Mouse (Mus musculus) gastrocnemius, adult 18-20 months (tissue): ENCODE measurements around the gene Tmem178b. TPM values are rescaled to one million over a fixed set of nuclear protein-coding genes. Genes with fewer than 3 reads are reported as not detected.

Source experiments
- DNase-seq: peaks from one replicate; pipeline ENCODE4 v3.0.0; 2021; ENCODE audit warnings: low spot score
- total RNA-seq, 2 experiments: library from RNA; stranded (reverse); gene quantifications; 2 replicates each; pipeline ENCODE4 v1.2.3; 2021

The Tmem178b gene
- total RNA-seq, 2 experiments from 2014 or later, result 0.47 to 1.6 TPM

DNA sequence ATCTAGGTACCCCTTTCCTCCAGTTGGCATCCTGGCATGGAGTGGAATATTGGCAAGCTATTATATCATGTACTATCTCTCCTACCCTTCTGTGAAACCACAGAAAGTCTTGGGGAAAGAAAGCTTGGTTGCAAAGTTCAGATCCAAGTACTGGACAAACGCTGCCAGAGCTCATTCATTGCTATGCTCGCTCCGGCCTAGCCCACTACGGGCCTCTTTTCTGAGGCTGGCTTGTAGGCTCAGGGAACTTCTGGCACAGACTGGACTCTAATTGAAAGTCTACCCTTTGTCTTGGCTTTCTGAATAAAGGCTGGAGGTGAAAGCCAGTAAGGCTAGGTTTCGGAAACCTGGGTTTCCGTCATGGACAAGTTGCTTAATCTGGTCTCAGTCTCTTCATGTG, 44.7 kb downstream of the Tmem178b start:
- no peak for DNase-seq

DNA sequence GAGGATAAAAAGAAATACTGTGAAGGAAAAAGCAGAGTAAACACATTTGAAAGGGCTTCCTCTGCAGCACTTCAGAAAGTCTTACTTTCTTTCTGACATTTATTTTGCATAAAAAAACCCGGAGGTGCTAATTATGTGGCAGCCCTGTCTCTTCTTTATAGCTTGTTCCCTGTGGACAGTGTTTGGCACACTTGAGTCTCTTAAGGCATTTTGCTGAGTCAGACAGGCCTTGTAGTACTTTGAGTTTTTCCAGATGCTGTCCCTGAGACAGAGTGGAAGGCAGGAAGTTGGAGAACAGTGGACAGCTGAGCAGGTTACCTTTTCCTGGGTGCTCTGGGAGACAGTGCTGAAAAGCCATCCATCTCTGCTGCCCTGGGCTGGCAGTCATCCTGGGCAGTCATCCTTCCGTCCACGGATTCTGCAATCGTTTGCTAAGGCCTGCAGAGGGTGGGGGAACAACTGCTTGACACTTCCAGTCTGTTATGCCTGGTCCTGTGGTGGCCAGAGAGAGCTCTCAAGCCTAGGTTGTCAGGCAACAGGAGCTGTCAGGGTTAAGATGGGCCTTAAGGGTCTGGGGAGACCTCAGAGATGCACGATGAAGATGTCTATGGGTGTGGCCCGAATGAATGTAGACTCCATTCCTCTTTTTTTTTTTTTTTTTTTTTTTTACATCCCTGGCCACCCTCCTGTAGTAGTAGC, 46.1 kb downstream of the Tmem178b start:
- no peak for DNase-seq

DNA sequence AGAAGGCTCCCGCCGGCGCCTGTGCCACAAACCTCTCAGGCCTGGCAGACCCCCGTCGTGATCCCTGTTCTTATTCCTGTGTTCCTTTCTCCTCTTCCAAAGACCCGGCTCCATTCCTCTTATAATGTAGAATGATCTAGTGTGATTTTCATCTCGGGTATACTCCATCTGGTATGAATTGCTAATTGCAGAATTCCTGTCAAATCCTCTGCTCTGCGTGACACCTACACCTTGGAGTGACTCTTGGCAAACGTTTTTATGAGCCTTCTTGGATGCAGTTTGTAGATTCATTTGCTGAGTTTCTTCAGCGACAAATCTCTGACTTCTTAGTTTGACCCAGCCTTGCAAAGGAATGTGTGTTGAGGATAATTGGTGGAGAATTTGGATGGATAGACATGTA, 53.4 kb downstream of the Tmem178b start:
- no peak for DNase-seq

DNA sequence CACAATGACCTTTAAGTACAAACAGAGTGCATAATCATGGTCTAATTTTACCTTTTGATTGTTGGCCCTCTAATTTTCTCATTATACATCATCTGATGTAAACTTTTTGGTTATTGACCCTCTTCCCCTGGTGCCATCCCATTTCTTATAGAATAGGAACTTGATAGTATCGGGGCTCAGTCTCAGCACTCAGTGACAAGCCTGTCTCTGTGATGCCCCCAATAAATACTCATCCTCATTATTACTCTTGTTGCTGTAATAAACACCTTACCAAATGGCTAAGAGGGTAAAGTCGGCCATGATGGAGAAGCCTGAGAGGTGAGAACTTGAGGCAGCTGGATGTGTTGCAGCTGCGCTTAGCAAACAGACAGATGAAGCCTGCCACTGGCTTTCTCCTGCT, 63.5 kb downstream of the Tmem178b start:
- no peak for DNase-seq

DNA sequence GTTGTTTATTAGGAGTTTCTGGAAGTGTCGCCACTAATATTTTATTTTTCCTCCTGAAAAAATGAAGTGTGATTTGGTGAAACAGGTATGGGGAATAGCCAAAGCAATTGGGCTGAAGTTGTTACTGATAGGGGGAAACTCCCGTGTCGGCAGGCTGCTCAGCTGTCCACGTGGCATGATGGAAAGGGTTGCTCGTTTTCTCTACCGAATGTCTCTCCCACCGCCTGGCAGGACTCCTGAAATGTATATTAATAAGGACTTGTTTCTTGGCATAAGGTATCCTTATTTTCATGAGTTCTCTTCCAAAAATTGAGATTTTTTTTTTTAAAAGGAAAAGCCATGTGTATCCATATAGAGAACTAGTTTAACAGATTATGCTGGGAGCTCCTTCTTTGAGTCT, 67.8 kb downstream of the Tmem178b start:
- no peak for DNase-seq

DNA sequence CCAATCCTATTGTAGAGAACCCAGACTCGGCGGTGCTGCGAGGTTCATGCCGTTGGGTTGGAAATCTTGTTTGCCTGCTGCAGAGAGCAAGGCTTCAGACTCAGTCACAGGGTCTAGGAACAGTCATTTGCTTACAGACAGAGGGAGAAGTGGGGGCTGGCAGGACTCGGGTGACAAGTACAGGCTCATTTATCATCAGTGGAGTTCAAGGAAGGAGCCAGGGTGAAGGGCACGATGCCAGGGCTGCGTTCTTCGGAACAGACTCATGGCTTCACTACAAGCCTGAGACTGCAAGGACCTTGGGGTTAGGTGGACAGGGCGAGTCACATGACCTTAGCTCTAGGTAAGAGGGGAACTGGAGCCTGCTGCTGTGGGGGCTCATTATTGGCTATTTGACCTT, 71.8 kb downstream of the Tmem178b start:
- no peak for DNase-seq

DNA sequence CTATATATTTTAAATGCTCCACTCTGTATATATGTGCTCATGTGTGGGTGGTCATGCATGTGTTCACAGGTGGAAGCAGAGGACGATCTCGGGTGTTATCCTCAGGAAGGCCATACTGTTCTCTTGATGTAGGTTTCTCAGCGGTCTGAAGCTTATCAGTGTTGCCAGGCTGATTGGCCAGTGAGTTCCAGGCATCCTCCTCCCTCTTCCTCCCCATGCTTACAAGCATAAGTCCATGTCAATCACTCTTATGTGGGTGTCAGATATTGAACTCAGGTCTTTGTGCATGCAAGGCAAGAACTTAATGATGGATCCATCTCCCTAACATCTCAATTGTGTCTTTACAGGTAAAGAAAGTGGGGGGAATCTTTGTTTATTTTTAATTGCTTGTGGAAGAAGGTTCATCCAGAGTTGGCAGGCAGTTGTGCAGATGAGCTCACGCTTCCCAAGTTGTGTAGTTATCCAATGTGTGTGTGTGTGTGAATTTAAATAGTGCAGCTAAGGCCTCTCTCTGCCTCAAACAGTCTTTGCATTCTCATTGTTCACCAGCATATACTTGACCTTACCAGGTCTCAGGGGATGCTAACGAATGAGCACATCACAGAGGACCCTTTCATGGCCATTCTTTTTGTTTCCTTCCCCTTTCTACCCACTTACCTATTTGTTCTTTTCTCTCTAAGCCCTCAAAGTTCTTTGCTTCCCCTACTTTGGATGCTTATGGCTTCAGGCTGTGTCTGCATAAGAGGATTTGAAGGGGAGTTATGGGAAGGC, 72.8 kb downstream of the Tmem178b start:
- no peak for DNase-seq

DNA sequence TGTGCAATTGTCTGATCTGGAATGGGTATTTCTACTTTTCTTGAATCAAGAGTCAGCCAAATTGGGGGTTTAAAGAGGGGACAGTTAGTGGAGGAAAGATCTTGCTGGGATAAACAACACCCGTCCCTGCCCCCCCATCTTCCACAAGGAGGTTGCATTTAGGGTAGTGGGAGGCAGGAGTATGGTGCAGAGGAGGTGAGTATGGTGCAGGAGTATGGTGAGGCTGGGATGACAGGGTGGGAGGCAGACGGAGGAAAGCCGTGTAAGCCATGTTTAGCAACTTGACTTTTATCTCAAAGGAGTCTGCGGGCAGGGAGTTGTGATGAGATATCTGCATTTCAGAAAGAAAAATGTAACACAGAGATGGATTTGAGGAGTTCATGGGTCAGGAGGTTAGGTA, 73.5 kb downstream of the Tmem178b start:
- DNase-seq, result no peak

DNA sequence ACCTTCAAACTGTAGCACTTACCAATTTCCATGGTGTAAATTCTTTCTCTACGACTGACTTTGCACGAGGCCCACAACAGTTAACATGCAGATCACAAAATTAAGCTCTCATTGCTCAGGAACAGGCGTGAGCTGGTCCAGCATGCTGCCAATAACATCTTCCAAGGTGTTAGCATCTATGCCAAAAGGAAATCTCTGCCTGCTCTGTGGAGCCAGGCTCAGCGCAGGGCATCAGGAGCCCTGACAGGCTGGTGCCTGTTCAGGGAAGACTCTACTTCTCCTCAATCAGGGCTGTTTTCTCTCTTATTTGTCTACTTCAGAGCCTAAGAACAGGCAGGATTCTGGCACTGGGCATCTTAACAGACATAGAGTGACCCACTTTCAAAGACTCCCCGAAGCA, 80.9 kb downstream of the Tmem178b start:
- no peak for DNase-seq

DNA sequence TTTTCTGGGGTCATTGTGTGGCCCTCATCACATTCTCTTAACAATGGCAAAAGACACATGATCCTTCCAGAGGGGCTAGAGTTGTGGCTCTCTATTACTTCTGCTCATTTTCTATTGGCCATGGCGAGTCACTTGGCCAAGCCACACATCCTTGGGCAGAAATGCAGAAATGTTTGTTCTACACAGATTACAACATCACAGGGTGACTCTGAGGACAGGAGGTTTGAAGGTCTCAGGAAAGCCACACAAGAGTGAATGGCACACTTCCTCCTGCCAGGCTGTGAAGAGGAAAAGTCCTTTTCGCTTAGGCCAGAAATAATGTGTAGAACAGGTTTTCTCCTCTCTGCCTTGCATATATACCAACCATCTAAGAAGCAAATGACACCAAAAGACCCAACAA, 82.1 kb downstream of the Tmem178b start:
- no peak for DNase-seq

DNA sequence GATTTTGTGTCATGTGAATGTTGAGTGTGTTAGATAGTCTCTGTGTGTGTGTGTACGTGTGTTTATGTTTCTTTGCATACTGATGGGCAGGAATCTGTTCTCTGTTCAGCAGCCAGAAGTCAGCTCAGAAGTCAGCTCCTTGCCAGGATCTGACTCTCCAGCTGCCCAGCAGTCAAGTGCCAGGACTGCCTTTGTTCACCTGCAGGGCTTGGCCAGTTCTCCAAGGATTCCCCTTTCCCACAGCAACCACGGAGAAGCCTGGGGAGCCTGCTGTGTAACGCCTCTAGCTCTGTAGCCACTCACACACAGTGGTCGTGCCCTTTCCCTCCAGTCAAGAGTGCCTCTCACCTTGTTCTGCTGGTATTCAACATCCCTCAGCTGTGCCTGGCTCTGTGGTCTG, 91.5 kb downstream of the Tmem178b start:
- DNase-seq, result no peak

DNA sequence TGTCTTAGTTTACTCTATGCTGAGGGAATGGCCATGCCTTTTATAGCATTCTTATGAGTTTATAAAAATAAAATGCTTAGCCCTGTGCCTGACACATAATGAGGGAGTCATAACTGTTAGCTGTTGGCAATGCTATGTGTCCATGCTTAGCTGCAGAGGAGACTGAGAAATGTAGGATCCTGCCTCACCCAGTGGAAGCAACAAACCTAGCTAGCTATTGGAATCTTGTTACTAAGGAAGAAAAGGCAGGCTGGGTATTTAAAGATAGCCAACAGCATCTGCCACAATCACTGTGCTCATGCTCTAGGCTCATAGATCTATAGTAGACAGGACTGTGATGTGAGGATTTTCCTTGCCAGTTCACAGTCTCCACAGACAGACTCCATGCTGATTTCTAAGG, 97.2 kb downstream of the Tmem178b start:
- DNase-seq, result no peak

DNA sequence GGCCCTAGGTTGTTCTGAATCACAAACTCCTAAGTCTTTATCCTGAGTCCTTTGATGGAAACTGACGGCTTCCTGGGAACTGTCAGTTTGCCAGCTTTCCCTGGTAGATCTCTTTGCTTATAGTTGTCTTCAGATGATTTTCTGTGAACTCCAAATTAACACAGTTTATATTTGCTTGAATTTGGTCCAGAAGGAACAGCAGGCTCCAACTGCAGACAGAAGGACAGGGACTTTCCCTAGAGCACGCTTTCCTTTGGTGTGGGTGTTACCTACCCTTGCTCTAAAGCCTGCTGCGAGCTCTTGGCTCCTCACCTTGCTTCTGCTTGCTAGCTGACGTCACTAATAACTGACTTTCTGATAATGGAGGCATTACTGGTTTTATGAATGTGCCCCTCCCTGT, 105.9 kb downstream of the Tmem178b start:
- no peak for DNase-seq

DNA sequence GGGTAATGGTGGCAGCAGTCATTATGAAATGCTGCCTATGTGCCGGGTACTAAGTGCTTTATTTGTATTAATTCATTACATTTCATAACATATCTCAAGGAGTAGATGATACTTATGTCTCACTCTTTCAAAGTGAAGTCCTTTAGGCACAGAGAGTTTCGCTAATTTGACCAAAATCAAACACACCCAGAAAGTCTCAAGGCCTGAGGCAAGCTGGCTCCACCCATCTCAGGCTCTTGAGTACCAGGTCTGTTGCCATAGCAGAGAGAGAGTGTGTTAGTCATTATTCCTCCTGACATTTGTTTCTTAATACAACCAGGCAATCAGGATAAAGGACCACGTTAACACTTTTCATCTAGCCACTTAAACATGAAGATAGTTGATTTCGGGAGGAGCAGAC, 117.7 kb downstream of the Tmem178b start:
- no peak for DNase-seq

DNA sequence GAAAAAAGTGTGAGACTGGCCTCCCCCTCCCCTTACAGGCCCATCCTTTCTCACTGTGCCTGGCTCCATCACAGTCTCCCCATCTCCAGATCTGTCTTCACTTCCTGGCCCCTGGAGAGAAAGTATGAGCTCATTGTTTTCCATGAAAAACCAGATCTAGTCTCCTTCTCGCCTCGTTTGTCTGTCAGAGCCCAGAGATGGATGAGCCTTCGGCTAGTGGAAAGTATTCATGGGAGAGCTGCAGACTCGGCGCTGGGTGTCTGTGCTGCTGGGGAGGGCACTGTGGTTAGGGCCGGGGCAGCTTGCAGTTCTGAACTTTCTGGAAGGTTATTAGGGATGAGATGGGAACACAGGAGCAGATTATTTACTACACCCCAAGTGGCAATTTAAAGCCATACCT, 118.9 kb downstream of the Tmem178b start:
- DNase-seq, result no peak

DNA sequence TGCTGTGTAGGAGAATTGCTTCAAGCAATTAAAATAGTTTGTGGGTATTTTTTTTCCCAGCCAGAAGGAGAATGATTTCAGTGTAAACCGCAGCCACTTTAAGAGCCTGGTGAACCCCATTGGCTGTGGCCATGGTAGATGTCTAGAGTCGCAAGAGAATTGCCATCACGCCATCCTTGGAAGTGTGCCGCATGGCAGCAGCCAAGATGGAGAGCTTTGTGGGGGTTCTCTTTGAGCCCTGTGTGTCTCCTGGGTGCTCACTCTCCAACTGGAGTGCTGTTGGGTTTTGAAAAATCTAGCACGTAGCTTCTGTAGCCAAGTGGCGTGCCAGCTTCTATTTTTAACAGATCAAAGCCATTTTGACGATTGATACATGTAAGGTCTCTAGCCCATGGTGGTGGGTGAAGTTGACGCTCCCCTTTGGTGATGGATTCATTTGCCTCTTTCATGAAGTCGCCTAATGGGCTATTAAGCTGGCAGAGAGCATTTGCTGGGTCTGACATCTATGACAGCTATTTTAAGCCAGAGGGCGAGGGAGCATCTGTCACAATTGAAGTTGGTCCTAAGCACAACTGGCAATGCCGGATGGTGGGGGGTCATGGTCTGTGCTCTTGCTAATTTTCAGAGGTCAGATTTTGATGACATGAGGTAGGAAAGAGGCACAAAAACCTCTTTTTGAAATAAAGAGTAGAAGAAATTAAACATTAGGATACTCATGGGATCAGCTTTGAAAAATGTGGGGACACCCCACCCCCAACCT, 133.1 kb downstream of the Tmem178b start:
- no peak for DNase-seq

DNA sequence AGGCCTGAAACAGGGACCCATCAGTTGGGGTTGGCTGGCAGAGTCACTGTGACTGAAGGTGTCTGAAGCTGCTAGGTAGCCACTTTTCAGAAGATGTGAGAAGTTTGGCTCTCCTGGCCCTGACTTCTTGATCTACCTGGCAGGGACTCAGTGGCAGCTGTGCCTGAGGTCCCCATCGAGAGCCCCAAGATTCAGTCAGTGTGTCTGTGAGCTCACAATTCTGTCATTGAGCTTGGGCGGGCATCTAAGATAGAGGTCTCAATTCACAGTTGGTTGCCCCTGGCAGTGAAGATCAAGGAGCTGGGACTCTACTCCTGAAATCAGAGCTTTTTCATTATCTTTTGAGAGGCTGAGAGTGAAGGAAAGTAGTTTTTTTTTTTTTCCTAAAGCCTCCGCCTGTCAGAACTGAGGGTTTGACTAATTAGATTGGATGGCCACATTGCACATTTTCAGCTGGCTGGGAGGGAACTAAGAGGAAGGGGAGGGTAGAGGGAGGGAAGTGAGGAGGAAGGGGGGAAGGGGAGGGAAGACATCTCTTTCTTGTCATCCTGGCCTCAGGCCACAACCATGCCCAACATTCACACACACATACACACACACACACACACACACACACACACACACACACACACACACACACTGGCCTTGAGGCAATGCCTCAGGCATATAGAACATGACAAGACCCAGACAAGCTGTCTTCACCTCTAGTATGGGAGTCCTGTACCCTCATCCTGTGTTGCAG, 135.3 kb downstream of the Tmem178b start:
- no peak for DNase-seq

DNA sequence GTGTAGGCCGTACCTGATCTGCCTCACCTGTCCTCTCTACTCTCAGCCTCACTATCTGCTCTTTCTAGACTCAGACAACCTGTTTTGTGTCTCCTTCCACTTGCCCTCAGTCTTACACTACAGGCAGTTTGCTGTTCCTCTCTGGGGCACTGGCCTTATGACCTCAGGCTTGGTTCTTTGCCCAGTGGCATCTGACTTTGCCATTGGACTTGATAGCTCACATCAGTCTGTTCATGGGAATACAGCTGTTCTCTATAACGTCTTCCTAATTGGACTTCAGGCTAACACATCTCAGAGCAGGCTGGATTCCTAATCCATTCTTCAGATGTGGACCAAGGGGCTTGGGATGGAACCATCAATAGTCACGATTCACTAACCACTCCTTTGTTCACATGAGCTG, 136.6 kb downstream of the Tmem178b start:
- DNase-seq, result no peak

DNA sequence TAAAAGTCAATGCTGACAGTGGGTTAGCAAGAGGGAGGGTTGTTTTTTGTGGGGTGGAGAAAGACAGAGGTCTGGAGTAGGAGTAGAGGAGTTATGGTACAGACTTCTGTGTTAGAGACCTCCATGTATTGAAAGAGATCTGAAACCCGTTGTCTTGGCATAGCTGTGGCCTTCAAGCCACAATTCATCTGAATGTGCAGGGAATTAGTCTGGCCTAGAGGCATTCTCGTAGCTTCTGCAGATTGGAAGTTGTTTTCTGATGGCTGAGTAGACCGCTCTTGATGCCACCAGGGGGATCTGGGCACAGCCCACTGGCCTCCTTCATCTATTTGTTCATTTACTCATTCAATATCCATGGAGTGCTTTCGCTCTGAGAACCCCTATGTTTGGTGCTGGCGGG, 138.0 kb downstream of the Tmem178b start:
- no peak for DNase-seq

DNA sequence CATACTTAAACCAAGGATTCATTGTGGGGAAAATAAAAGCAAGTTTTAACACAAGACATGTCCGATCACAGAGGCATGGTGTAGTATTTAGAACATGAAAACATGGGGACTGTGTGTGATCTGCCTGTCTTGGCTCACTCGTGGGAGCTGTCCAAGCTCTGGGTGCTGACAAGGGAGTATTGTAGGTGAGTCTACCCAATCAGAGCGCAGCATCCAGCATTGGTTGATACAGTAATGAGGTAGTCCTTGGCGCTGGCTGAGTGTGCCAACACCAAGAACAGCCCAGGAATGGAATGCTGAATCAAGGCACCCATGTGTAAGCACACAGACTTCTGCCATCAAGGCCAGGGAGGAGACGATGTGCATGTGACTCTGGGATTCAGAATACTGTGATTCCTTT, 138.5 kb downstream of the Tmem178b start:
- DNase-seq, result no peak

DNA sequence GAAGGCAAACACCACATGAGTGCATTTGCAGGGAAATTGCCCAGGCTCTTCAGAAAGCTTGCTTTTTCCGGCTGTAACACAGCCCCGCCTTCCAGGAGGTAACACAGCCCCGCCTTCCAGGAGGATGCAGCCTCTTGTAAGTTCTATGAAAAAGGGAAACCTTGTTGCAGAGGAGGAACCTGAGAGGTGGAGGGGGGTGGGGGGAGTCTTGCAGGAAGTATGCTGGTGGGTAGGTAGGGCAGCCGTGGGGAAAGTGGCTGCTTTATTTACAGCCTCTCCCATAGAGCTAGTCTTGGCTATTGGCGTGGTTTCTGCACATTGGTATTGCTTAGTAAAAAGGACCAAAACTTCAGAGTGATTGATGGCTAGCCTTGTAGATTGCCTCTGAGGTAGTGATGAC, 140.3 kb downstream of the Tmem178b start:
- DNase-seq, result no peak

DNA sequence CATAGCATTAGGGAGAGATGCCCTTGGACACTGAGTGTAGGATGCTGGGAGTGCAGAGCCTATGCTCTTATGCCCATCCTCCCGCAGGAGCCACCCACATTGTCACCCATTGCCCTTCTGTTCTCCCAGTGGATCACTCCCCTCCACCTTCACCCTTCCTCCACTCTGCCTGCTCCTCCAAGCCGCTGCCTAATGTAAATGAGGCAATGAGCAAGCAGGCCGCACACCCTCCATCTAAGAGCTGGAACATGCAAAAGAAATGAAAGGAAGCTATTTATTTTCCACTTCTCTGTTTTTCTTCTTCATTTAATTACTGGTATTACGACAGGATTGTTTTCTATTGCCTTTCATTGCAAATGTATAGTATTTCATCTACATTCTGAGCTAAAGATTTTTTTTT, 142.1 kb downstream of the Tmem178b start:
- DNase-seq, result no peak
